Mouse (Mus musculus): Measurements from ENCODE around the gene Arhgef10l.

The Arhgef10l gene

DNA sequence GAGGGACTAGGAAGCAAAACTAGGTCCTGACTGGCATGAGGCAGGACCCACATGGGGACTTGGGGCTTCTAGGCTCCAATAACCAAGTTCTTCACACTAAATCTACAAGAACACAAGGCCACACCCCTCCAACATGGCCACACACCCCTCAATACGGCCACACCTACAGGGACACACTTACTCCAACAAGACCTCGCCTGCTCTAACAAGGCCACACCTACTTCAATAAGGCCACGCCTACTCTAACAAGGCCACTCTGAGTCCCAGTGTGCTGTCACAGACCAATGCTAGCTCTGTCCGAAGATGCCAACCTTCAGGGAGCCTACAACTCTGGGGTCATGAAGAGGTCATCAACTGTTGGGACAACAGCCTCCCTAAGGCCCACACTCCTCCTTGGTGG lies 111.3 kb downstream of the Arhgef10l start:
- in situ Hi-C loops (cut with MboI; ENCODE audit: unreplicated experiment in 2 of 2): loop anchor here (5.0 to 25.0 kb wide), 4 partner anchors 113 to 892 kb away; partner anchors contain the start of genes Arhgef10l (in 1 of the 2), Padi6 (in 1 of the 2) and Tas1r2 (in 1 of the 2)

DNA sequence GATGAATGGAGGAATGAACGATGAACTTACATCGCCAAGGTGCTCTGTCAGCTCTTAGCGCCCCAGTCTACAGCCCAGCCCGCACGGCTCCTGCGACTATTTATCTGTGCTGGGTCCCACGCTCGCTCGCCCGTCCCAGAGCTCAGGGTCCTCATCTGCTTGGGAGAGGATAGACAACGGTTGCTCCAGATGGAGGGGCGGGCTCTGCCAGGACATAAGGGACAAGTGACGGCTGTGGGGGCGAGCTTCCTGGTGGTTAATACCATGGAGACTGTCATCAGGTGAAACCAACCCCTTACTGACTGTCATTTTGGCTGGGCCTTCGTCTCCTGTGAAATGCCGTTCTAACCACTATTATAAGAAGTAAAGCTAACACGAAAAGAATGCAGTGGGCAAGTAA lies 114.0 kb downstream of the Arhgef10l start:
- in situ Hi-C loops (cut with MboI; ENCODE audit: unreplicated experiment in 2 of 2): loop anchor here (5.0 to 25.0 kb wide), 4 partner anchors 116 to 889 kb away; partner anchors contain the start of genes Arhgef10l (in 1 of the 2), Padi6 (in 1 of the 2) and Tas1r2 (in 1 of the 2)

DNA sequence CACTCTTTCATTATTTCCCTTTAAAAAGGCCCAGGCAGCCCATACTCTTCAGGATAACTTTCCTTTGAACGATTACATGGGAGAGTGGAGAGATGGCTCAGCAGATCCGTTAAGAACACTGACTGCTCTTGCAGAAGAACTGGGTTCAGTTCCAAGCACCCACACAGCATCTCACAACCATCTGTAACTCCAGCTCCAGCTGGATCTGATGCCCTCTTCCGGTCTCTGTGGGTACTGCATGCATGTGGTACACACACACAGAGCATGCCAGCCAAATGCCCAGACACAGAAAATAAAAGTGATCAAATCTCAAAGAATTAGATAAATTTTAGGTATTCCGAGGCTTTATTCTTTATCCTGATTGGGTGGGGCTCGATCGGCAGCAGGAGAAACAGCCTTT lies 115.1 kb downstream of the Arhgef10l start:
- in situ Hi-C loops (cut with MboI; ENCODE audit: unreplicated experiment in 2 of 2): loop anchor here (5.0 to 25.0 kb wide), 4 partner anchors 117 to 888 kb away; partner anchors contain the start of genes Arhgef10l (in 1 of the 2), Padi6 (in 1 of the 2) and Tas1r2 (in 1 of the 2)

DNA sequence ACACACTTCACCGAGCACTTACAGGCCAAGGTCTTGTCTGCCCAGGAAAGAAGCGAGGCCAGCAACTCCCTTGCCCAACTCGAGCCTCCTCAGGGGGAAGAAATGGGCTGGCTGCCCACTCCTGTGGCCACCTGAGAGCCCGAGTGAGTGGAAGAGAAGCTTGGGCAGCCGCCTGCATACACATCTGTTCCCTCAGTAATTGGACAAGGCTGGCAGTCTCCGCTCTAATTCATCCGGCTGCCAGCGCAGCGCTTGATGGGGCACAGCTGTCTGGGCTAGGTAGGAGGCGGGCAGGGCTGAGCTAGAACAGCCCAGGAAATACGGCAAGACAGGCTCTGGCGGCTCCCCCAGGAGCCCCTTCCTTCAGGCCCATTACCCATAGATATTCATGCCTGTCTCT lies 115.8 kb downstream of the Arhgef10l start:
- in situ Hi-C loops (cut with MboI; ENCODE audit: unreplicated experiment in 2 of 2): loop anchor here (5.0 to 25.0 kb wide), 5 partner anchors 117 to 888 kb away; partner anchors contain the start of genes Arhgef10l (in 1 of the 2), Padi6 (in 1 of the 2) and Tas1r2 (in 1 of the 2)

DNA sequence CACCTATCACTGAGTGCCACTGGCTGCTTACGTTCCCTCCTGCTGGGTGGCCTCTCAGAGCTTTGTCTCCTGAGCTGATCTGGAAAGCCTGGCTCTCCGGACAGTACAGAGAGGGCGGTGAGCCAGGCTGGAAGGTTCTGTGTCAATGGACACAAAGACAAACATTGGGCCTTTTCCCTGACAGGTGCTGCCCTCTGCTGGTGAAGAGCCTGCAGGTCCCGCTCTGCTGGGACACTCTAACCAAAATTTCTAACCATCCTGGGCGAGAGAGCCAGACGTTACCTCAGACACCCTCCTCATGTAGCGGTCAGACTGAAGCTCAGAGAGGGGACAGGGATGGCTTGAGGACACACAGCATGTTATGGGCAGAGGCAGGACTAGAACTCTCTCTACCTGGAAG lies 118.3 kb downstream of the Arhgef10l start:
- in situ Hi-C loops (cut with MboI; ENCODE audit: unreplicated experiment in 2 of 2): loop anchor here in 1 of 2 experiments (25.0 kb wide), 1 partner anchor 660 kb away; no protein-coding TSS in a partner anchor

DNA sequence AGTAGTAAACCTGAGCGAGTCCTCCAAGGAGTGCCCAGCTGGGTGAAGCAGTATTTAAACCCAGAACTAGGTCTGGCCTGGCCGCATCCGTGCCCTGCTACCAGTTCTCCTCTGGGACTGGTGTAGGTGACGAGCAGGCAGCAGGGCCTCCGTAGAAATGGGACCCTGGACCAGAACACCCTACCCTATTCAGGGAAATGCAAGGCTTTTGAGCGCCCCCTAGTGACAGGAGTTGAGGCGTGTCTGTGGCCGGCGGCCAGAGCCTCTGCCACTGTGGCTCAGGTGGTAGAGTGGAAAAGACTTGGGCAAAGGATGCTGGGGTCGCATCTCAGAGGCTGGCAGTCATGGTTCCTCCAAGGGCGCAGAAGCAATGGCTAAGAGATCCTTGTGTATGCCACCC lies 126.7 kb downstream of the Arhgef10l start:
- in situ Hi-C loops (cut with MboI; ENCODE audit: unreplicated experiment in 2 of 2): loop anchor here in 1 of 2 experiments (25.0 kb wide), 1 partner anchor 652 kb away; no protein-coding TSS in a partner anchor

DNA sequence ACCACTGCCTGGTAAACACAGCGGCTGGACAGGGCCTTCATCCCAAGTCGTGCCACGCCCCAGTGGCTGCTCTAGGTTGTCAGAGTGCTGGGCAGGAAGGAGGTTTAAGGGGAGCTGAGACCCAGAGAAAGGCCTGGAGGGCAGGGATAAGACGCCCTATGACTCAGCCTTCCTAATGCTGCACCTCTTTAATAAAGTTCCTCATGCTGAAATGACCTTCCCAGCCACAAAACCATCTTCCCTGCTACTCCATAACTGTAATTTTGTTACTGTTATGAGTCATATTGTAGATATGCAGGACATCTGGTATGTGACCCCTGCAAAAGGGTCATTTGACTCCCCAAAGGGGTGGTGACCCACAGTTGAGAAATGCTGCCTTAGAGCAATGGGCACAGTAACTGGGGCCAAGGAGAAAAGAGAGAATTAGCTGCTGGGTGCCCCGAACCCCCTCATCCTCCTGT lies 128.2 kb downstream of the Arhgef10l start:
- in situ Hi-C loops (cut with MboI; ENCODE audit: unreplicated experiment in 2 of 2): loop anchor here in 1 of 2 experiments (25.0 kb wide), 1 partner anchor 650 kb away; no protein-coding TSS in a partner anchor

DNA sequence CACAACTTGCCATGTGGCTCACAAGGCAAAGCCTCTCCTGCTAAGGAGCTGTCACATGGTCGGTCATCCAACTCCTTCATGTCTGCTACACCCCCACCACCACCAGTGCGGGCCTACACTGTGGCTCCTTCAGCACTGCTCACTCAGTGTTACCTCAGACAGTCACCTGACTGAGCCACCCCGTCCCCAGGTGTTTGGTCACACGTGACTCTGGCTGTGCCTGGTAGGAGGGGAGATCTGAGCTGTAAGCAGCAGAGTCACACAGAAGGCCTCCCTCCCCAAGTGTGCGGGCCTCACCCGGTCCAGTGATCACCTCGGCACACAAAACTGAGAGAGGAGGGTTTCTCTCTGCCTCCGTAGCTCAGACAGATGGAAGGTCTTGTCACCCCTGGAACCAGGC lies 130.5 kb downstream of the Arhgef10l start:
- in situ Hi-C loops (cut with MboI; ENCODE audit: unreplicated experiment in 2 of 2): loop anchor here in 1 of 2 experiments (25.0 kb wide), 1 partner anchor 648 kb away; no protein-coding TSS in a partner anchor

DNA sequence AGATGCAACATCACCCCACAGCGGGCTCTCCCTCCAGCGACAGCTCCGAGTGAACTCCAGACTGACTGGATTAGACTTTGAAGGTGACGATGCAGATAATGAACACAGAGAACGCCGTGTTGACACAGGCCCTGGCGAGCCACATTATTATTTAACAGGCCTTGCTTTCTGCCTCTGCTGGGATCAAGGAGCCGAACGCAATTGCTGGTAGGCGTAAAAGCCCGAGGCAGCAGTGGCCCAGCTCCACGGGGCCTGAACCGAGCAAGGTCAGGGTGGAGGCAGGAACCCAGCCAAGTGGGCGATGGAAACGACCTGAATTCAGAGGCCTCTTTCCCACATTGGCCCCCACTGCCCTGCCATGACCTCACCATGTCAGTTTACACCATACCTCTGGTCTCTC lies 133.5 kb downstream of the Arhgef10l start:
- in situ Hi-C loops (cut with MboI; ENCODE audit: unreplicated experiment in 2 of 2): loop anchor here in 1 of 2 experiments (25.0 kb wide), 1 partner anchor 645 kb away; no protein-coding TSS in a partner anchor

DNA sequence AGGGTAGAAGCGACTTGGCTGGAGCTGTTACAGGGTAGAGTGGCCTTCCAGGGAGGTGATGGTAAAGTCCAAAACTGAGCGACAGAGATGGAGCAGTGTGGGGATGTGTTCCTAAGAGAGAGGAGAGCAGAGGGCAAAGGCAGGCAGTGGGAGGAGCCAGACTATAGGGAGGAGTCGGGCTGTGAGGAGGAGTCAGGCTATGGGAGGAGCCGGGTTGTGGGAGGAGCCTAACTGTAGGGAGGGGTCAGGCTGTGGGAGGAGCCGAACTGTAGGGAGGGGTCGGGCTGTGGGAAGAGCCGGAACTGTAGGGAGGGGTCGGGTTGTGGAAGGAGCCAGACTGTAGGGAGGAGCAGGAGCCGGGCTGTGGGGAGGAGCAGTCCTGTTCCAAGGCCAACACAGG lies 134.8 kb downstream of the Arhgef10l start:
- in situ Hi-C loops (cut with MboI; ENCODE audit: unreplicated experiment in 2 of 2): loop anchor here in 1 of 2 experiments (25.0 kb wide), 1 partner anchor 644 kb away; no protein-coding TSS in a partner anchor

DNA sequence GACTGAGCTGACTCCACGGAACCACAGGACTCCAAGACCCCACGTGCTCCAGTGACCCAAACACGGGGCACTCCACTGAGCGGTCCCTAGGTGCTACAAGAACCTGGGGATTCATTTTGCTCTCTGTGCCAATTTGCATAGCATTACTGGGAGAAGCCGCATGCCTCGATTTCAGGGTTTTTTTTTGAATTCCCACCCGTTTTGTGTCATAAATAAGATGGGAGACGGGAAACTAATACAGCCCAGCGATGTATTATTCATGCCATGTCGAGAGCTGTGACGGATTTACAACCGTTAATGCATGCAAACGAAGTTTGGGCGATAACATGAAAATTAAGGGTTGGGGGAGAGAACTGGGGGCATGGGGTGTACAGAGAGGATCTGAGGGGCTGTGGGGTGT lies 136.1 kb downstream of the Arhgef10l start:
- in situ Hi-C loops (cut with MboI; ENCODE audit: unreplicated experiment in 2 of 2): loop anchor here in 1 of 2 experiments (25.0 kb wide), 1 partner anchor 642 kb away; no protein-coding TSS in a partner anchor

DNA sequence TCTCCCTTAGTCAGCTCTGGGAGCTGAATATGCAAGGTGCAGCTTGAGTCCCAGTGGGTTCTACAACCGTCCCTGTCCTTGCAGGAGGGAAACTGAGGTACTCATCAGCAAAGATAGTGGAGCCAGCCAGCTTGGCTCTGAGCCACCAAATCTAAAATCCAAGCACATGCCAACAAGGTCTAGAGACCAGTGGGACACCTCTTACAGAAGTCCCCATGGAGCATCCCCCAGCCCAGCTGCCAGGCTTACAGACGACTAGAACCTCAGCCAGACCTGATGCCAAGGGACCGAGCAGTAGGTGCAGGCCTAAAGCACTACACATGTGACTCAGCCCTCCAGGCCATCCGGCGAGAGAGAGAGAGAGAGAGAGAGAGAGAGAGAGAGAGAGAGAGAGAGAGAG lies 137.4 kb downstream of the Arhgef10l start:
- in situ Hi-C loops (cut with MboI; ENCODE audit: unreplicated experiment in 2 of 2): loop anchor here in 1 of 2 experiments (25.0 kb wide), 1 partner anchor 641 kb away; no protein-coding TSS in a partner anchor

DNA sequence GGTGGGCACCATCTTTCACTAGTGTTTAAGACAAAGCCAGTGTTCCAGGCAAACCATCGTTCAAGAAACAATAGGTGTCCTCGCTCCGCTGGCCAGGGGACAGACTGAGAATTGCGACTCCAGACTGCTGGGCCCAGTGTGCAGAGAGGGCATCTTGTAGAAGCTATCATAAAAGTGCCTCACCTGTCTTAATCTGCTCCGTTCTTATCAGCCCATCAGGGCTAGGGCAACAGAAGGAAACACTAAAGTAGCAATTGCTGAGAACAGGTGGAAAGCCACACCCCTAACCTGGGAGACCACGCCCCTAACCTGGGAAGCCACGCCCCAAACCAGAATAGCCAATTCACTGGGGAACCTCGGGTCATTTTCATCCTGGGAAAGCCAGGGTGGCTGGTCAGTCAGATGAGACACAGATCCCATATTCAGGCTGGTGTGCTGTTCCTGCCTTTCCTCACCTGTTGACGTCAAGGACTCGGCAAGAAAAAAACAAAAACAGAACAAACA lies 140.1 kb downstream of the Arhgef10l start:
- in situ Hi-C loops (cut with MboI; ENCODE audit: unreplicated experiment in 2 of 2): loop anchor here in 1 of 2 experiments (25.0 kb wide), 1 partner anchor 638 kb away; no protein-coding TSS in a partner anchor

DNA sequence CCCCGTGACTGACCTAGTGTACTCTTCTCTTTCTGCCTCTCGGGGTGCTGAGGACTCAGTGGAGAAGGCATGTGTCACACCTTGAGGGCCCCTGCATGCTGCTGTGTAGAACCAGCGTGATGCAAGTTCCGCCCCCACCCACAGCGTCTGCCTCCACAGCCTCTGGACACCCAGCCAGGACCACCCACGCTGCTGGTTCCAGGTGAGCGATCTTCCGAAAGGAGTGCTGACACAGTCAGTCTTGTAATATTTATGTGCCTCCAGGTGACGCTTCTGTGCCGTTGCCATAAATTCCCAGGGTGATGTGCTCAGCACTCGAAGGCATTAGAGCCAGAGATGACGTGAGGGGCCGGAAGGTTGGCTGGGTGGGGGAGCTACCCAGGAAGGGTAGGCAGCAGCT lies 140.9 kb downstream of the Arhgef10l start:
- in situ Hi-C loops (cut with MboI; ENCODE audit: unreplicated experiment in 2 of 2): loop anchor here in 1 of 2 experiments (25.0 kb wide), 1 partner anchor 638 kb away; no protein-coding TSS in a partner anchor

DNA sequence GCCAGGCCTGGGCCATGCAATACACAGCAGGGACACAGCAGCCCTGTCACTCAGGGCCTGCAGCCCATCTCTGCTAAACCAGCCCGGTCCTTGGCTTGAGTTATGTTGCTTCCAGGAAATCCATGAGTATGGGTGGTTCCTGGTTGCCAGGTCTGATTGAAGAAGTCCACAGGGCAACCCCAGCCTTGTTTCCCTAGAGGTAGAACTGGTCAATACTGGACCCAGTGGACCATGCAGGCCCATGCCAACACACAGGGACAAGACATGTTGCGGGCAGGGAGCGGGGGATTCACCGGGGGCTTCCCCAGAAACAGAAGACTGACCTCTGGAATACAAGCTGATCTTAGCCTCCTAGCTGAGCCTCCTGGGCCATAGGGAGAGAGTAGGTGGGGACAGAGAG lies 142.9 kb downstream of the Arhgef10l start:
- in situ Hi-C loops (cut with MboI; ENCODE audit: unreplicated experiment in 2 of 2): no loop called here

DNA sequence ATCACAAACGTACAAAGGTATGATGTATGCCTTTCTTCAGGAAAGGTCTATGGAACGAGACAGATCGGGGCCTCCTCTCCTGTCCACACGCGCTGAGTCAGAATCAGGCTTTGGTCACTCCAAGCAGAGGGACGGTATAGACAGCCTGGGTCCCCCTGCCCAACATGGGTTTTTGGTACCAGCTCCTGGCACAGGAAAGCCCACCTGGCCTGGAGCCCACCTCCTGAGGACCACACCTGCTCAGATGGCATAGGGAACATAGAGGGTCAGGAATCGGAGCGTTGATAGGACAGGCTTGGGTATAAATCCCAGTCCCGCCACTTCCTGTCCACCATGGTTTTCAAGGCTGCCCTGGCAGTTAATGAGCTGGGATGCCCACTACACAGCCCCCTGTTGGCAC lies 145.1 kb downstream of the Arhgef10l start:
- in situ Hi-C loops (cut with MboI; ENCODE audit: unreplicated experiment in 2 of 2): no loop called here

DNA sequence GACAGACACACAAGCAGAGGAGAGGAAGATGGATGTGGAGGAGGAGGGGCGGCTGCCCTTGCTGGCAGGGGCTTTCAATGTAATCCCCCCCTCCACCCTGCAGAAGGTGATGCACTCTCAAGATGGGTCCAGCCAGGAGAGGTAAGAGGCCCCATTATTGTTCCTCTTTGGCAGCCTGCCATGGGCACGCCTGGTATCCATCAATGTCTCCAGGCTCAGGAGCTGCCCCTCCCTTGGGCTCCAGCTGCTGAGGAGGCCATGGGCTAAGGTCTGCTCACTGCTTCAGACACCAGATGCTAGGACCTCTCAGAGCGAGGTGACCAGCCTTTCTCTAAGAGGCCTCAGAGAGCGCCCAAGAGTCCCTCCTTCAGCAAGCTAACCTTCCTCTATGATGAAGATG lies 152.0 kb downstream of the Arhgef10l start:
- in situ Hi-C loops (cut with MboI; ENCODE audit: unreplicated experiment in 2 of 2): no loop called here

DNA sequence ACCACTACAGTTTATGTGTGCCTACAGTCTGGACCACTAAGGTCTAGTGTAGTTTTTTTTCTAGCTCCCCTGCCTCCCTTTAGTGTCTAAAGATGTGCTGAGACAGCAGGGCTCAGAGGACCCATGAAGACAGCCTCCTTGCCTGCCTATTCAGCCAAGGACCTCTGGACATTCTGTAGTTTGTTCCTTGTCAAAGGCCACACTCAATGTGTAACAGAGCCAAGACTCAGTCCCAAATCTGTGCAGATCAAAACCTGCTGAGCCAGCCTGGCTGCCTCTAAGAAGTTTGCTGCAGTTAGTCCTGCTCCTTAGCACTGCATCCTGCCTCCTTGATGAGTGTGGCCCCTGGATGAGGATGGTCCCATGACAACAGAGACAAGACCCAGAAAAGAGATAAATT lies 156.0 kb downstream of the Arhgef10l start:
- in situ Hi-C loops (cut with MboI; ENCODE audit: unreplicated experiment in 2 of 2): no loop called here

DNA sequence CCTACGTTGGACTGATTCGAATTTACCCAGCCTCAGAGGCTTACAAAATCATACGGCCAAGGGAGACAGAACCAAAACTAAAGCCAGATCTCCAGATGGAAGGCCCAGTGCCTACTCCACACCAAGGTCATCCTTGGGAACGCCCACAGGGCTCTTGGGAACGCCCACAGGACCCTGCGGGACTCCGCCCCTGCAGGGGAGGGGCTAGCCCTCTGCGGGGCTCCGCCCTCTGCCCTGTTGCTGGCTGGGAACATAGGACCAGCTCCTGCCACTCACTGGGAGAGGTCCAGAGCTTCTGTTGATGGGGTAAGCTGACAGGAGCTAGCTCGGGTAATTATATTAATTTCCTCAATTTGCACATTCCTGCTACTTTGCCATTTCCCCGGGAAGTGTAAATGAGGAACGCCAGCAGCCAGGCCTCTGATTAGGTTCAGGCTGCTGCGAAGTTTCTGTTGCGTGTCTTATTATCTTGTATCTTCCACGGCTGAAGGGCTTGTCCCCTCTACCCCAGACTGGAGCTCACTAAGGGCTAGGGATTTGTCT lies 158.6 kb downstream of the Arhgef10l start:
- in situ Hi-C loops (cut with MboI; ENCODE audit: unreplicated experiment in 2 of 2): no loop called here

DNA sequence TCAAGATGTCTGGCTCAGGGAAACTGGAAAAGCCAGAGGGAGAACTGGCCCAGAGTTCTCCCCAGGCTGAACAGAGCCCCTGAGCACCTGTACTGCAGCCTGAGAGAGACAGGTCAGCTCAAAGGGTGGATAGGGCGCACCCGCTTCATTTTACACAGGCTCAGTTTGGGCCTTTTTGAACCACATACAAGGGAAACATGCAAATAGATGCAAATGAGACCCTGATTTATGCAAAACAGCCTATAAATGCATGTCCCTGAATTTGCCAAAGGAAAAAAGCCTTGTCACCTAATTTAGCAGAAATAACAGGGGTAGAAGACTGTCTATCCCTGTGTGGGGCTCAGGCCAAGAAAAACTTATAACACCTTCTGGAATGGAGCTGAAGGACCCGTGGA lies 160.2 kb downstream of the Arhgef10l start:
- in situ Hi-C loops (cut with MboI; ENCODE audit: unreplicated experiment in 2 of 2): no loop called here

DNA sequence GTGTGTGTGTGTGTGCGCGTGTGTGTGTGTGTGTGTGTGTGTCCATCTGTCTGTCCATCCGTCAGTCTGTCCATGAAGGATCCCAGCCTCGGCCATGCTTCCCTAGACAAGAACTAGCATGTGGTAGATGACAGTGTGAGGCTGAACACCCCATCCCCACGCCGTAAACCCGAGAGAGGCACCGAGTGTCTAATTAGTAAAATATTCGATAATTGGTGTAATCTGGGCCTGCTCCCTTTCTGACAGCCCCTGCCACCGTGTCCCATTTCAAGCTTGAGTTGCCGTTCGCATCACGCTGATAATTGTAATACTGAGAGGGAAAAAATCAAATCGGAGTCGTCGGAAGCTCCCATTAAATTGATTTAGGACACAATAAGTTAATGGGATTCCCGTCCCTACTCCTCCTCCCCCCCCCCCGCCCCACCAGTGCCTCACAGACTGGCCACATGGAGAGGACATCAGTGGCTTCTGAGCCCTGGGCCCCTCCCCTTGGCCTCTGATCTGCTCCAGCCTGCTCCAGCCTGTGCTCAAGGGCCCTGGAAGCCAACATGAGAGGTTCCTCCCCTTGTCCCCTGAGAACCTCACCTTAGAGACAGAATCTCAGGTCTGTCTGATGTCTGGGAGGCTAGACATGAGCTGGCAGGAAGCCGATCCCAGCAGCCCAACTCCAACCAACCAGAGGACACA lies 160.7 kb downstream of the Arhgef10l start:
- in situ Hi-C loops (cut with MboI; ENCODE audit: unreplicated experiment in 2 of 2): no loop called here
